Mouse (Mus musculus) lung, postnatal 4 days (tissue): ENCODE measurements around the gene Chmp6.
A peak's percentile ranks its signal among the peaks of the same experiment; 100 is the strongest.

Experiments used
- DNase-seq, 2 experiments: peaks; one replicate each; pipeline ENCODE4 v3.0.0; 2021

Chmp6 gene

DNA sequence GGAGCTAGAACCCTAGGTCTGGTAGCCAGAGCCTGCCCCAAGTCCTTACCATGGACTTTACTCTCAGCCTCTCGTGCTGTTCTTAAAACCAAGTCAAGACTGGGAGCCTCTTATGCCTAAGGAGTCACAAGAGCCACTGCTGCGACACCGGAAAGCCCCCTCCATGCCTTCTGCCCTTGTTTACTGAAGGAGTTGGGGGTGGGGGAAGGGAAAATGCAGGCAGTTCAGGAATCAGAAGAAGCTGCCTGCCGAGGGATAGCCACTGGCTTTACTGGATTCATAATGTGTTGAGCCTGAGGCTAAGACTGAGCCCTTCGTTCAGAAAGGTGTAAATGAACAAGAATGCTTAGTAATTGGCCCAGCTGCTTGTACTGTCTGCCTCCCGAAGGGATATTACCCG, 396 bp upstream of the Chmp6 start:
- peak in 1 of 2 experiments; percentile 42 for DNase-seq

DNA sequence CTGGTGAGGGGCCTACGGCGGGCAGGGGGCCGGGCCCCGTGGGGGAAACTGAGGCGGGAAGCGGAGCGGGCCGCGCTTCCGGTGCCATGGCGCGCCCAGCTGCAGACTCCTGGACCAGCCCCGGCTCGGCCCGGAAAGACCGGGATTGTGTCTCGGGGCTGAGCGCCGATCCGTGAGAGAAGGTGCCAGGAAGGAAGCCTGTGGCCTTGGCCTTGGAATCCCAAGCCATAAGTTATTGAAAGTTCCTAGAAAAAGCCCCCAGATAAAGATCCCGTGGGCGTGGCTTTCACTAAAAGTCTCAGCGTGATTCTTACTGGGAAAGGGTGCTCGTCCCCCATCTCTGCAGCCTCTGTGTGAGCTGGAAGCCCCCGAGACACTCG, 684 bp downstream of the Chmp6 start:
- no peak for DNase-seq

DNA sequence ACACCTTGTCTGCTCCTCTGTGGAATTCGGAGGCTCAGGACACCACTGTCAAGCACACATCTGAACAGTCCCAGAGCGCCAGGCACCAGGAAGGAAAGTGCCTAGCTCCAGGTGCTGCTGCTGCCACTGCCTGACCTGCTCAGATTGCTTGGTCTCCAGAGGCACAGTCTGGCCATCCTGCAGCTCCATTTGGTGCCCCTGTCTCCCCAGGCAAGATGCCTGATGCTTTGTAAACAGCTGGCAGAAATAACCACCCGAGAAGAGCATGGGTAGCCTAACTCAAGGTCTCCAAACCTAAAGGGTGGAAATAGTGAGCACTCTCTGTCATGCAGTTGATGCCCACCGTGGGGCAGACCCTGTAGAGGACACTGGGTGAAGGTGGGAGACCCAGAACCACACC, 1.1 kb downstream of the Chmp6 start:
- no peak for DNase-seq

DNA sequence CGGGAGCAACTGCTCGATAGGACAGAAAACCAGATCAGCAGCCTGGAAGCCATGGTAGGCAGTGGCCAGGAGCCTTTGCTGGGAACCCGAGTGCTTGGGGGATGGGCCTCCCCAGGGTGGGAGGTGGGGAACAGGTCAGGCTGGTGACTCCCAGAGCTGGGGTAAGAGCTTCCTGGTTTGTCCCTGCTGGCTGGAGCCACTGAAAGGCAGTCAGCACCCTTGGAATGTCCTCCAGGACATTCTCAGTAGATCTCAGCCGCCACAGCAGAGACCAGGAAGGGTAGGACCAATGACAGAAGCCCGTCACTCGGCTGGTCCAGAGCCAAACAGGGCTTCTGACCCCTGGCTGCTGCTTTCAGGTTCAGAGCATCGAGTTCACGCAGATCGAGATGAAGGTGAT, 2.4 kb downstream of the Chmp6 start:
- DNase-seq: peak in 1 of 2 experiments; percentile 60

DNA sequence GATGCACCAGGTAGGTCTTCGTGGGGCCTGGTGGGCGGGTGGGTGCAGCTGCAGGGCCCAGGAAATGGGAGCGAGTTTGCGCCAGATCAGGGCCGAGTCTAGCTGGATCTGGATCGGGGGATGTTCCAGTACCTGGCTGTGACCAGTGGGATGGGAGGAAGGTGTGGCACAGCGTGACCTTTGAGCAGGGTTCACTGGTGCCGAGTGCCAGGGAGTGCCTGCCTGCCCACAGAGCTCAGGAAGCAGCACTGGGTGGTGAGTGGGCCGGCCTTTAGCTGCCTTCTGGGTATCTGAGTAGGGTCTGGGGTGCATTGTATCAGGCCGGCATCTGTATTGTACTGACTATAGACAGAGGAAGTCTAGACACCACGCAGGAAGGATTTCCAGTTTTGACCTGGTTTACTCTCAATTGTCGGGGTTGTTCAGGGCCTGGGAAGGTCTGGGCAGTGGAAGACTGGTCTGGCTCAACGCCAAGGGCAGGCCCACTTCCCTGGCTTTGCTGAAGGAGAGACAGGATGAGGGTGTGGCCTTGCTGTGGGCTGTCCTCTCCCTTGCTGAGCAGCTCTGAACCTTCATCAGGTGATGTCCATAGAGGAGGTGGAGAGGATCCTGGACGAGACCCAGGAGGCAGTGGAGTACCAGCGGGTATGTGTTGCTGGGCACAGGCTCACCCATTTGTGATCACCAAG, 3.0 kb downstream of the Chmp6 start:
- peak; percentile 84 to 93 for DNase-seq

DNA sequence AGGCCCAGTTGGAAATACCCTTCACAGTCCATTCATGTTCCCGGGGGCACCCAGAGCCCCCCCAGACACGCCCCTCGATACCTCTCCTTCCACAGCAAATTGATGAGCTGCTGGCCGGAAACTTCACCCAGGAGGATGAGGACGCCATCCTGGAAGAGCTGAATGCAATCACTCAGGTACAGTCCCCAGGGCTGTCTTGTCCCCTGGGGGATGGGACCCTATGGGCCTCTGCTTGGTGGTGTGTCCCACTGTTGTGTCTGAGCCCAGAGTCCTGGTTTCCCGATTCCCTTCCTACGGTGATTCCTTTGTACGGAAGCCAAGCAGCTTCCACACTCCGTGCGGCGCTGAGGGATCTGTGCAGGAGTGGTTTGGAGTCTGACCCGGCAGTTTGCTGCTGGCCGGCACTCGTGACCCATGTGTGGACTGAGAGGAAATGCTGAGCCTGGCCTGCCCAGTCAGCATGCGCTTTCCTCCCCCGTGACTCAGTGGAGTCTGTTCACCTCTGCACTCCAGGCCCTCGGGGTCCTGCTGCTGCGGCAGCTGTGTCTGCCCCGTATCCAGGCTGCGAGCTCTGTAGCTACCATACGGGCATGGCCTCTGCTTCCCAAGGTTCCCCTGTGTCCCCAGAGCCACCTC, 3.7 kb downstream of the Chmp6 start:
- no peak for DNase-seq

DNA sequence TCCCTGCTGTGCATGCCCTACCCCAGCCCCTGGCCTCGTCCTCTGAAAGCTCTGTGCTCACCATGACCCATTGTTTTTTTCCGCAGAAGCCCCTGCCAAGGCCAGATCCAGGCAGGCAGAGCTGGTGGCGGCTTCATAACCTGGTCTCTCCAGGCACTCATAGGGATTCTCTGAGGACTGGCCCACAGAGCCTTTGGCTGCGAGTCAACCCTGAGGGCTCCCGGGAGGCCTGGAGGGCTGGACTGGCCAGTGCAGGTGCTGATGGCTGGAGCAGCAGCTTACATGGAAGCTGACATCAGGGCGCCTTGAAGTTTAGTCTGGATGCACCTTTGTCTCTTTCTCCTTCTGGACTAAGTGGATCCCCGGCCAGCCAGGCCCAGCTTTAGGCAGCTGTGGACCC, 5.3 kb downstream of the Chmp6 start:
- no peak for DNase-seq

DNA sequence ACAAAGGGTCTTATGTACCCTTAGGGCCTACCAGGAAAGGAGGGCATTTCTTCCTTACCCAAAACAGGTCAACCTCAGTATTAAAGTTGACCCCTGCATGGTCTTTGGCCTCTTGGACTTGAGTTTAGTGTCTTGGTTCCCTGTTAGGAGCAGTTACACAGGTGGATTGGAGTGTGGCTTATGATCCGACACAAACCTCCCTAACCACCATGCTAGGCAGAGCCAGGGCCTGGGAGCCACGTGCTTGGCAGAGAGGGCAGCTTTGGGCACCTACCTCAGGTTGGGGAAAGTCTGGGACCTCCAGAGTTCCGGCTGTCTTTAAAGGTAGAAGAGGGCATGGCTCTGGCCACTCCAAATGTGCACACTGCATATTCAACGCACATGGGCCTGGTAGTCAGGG, 6.2 kb downstream of the Chmp6 start:
- no peak for DNase-seq

DNA sequence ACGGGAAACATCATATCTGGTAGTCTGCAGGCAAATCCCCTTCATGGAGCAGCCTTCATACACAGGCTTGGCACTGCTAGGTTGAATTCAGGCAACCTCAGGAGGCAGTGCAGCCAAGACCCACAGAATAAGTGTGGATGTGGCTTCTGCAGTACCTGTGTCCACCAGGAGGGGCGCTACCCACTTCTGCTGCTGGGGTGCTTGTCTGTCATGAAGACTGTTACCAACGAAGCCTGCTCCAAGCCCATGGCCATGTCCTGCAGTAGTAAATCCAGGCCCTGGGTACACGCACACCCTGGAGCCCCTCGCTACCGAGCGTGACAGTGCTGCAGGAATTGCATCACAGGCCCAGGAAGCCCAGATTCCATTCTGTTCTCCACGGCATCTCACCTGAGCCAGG, 6.7 kb downstream of the Chmp6 start:
- DNase-seq: peak; percentile 78 to 87

DNA sequence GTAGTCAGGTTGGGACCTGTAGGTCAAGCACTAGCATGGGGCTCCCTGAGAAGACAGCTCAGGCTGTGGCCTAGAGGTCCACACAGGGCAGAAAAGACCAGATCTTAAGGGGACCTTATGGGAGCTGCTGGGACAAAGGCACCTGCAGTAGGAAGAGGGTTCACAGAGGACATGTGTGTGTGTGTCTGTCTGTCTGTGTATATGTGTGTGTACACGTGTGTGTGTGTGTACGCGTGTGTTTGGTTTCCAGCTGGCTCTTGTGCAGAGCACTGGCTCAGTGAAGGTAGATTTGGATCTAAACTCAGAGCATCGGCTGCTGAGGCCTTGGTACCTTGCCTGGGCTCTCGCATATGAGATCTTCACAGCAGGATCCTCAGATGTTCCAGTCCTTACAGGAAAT, 7.4 kb downstream of the Chmp6 start:
- DNase-seq: no peak

DNA sequence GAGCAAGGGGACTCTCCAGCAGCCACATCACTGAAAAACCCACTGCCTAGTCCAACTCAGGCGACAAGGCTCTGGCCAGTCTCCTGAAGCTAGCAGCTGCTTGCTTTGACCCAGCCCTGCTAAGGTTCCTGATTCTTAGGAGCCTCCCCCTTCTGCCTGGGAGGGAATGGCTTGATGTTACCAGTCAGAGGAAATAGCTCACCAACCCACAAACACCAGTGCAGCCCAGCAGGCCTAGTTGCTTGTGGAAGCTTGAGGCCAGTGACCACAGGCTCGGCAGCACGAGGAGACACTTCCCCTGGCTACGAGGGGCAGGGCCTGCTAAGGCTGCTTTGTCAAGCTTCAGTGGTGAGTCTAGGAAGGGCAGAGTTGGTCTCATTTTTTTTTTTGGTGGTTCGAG, 11.9 kb downstream of the Chmp6 start:
- peak; percentile 64 to 73 for DNase-seq

DNA sequence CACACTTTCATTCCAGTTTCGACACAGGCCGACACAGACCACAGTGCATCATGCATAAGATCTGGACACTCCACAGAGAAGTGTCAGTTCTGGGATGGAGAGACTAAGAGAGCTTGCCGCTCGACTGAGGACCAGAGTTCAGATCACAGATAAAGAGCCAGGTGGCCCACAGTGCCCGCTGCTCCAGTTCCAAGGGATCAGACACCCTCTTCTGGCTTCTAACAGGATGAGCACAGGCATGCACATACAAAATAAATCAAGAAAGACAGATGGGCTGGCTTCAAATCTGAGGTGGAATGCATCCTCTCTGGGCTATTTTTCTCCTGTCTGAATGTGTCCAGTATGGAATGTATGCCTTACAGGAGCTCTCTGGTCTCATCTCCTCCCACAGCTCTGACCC, 13.5 kb downstream of the Chmp6 start:
- DNase-seq: no peak

DNA sequence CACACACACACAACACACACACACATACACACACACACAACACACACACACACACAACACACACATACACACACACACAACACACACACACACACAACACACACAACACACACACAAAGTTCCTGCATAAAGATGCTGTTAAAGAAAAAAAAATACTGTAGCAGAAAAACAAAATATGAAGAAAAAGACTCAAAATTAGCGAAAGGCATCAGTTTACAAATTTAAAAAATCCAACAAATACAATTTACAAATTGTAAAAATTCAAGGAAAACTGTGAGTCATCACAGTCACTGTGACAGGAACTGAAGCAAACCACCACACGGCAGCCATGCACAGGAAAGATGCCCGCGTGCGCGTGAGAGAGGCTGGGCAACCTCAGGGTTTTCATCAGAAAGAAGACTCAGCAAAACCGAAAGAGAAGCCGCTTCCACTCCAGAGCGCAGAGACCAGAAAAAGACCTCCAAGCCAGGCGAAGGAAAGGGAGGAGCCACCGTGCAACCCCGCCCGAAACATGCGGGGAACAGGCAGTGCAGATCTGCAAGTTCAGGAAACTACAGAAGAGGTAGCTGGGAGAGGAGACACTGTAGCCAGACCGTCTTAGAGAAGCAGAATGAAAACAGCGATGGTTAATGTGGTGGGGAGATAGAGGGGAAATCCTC, 14.9 kb downstream of the Chmp6 start:
- peak; percentile 72 to 75 for DNase-seq

DNA sequence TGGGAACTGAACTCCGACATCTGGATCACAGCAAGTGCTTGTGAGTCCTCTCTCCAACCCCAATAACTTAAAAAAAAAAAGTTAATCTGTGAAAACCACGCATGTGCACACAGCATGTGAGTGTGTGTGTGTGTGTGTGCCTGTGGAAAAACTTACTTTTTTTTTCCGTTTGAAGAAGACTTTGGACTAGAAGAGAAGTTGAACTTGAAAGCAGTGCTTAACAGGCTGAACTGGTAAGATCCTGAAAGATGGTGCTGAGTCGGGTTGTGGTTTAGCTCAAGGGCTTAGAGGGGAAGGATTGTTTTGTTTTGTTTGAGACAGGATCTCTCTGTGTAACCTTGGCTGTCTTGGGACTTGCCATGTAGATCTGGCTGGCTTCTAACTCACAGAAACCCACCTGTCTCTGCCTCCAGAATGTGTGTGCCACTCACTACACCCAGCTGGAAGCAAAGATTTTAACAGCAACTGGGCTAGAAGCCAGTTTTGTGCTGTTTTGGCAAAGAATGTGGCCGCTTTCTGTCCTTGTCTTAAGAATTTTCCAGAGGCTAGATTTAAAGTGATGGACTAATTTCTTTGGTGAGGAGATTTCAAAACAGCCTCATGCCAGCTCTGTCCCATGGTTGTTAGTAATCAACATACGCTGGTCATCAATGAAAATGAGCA, 16.5 kb downstream of the Chmp6 start:
- DNase-seq: no peak

GRCm38 (mm10) chr11:119931809-119932208, 18.6 kb downstream of the Chmp6 start:
- DNase-seq: no peak

GRCm38 (mm10) chr11:119933142-119933541, 19.9 kb downstream of the Chmp6 start:
- DNase-seq: peak in 1 of 2 experiments; percentile 55

- no peak for DNase-seq
Measured at GRCm38 (mm10) chr11:119933819-119934583, 20.8 kb downstream of the Chmp6 start.

DNA sequence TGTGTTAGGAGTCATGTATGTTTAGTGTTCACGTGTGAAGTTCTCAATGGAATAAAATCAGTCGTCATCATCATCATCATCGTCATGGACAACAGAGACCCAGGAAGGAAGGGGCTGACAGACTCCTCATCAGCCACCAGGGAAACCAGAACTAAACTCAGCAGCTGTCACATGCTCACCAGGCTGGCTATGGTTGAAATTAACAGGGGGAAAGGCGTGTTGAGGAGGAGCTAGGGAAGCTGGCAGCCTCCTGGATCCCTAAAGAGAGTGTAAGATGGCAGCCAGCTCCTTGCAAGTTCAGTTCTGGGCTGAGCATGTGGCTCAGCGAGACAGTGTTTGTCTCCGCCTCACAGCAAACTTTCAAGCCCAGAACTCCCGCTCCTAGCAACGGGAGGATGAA, 21.5 kb downstream of the Chmp6 start:
- DNase-seq: no peak

DNA sequence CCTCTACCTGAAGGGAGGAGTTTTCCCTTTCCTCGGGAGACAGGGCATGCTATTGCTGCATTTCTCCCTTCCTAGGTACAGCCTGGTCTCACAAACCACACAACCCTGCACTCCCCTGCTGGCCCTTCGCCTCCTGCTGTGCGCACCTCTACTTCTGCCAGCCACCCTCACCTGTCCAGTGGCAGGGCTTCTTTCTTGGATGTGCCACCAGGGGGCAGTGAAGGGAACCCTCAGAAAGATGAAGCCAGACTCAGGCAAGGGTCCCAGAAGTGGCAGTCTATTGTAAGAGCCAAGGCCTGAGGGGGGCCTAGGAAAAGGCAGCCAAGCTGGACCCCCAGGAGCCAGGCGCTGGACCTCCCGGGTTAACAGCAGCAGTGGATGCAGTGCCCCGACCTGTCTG, 22.2 kb downstream of the Chmp6 start:
- peak; percentile 65 to 79 for DNase-seq

- no peak for DNase-seq
Measured at GRCm38 (mm10) chr11:119936456-119936855, 23.2 kb downstream of the Chmp6 start.

- DNase-seq: peak in 1 of 2 experiments; percentile 53
Measured at GRCm38 (mm10) chr11:119937216-119937615, 24.0 kb downstream of the Chmp6 start.

- no peak for DNase-seq
Measured at GRCm38 (mm10) chr11:119937772-119938502, 24.7 kb downstream of the Chmp6 start.
